Mouse (Mus musculus) heart, embryonic 11.5 days (tissue): ENCODE data around the gene Fuz. TPM values are rescaled to one million over a fixed set of nuclear protein-coding genes. Genes with fewer than 3 reads are reported as not detected.

Source experiments
- ATAC-seq: fragments of 200-750 bp; cut with Nextera tagmentation; replicated peaks from 2 replicates; pipeline ENCODE4 v1.8.0; 2017; ENCODE audit warnings: moderate library complexity; ENCODE audit not compliant: insufficient number of reproducible peaks, low FRiP score, low TSS enrichment
- H3K27ac ChIP-seq: fragments of 300-500 bp; sonication (generic); 2 replicates; pipeline ENCODE4 v1.5.1; 2014; ENCODE audit warnings: mild to moderate bottlenecking, low read depth, low read length
- H3K27me3 ChIP-seq: fragments of 300-500 bp; sonication (generic); 2 replicates; pipeline ENCODE4 v1.6.1; 2014; ENCODE audit warnings: mild to moderate bottlenecking, low read length, mixed read lengths; ENCODE audit not compliant: control insufficient read depth, insufficient read depth
- H3K36me3 ChIP-seq: fragments of 300-500 bp; sonication (generic); 2 replicates; pipeline ENCODE4 v1.6.1; 2014; ENCODE audit warnings: mild to moderate bottlenecking, low read length, moderate library complexity, mixed read lengths; ENCODE audit not compliant: control insufficient read depth, insufficient read depth
- H3K4me1 ChIP-seq: fragments of 300-500 bp; sonication (generic); 2 replicates; pipeline ENCODE4 v1.6.1; 2014; ENCODE audit warnings: low read length; ENCODE audit not compliant: control insufficient read depth, insufficient read depth
- H3K4me2 ChIP-seq: fragments of 300-500 bp; sonication (generic); 2 replicates; pipeline ENCODE4 v1.6.1; 2014; ENCODE audit warnings: mild to moderate bottlenecking, moderate library complexity
- H3K4me3 ChIP-seq: fragments of 300-500 bp; sonication (generic); 2 replicates; pipeline ENCODE4 v1.5.1; 2014; ENCODE audit warnings: low read depth, low read length
- H3K9ac ChIP-seq: fragments of 300-500 bp; sonication (generic); 2 replicates; pipeline ENCODE4 v1.6.1; 2014; ENCODE audit warnings: mild to moderate bottlenecking, low read depth, low read length, moderate library complexity
- H3K9me3 ChIP-seq: fragments of 300-500 bp; sonication (generic); replicated peaks from 2 replicates; pipeline ENCODE4 v1.6.1; 2016; ENCODE audit warnings: low read length; ENCODE audit not compliant: control insufficient read depth
- WGBS: fragments of 180-500 bp; shearing (Covaris S2); extraction: QIAGEN DNeasy Blood & Tissue Kit; methylation state at CpG from one replicate; pipeline ENCODE4 v1.1.7; 2014; ENCODE audit not compliant: insufficient replicate concordance; 5-methylcytosine and 5-hydroxymethylcytosine counted together
- polyA plus RNA-seq: library from polyadenylated mRNA; unstranded; fragments of >200 nt; fragmentation: Nextera tagmentation; extraction: Ambion mirVana; gene quantifications from 2 replicates; pipeline ENCODE4 v1.2.1, GENCODE M21; 2014

The Fuz gene
- polyA plus RNA-seq, 1 experiment from 2014 or later, result 12.8 TPM

GRCm38 (mm10) chr7:44918219-44918618 lies 22.3 kb downstream of the Fuz start:
- Histone ChIP-seq H3K4me3 (no peak overlapping the region), H3K4me1 (peaks cover 21% of the 10 kb centered on the region), H3K27ac (no peak overlapping the region), H3K9me3 (no peaks in the 10 kb centered on the region), H3K27me3 (no peaks in the 10 kb centered on the region), H3K36me3 (peaks cover 29% of the 10 kb centered on the region), H3K4me2 (peak overlapping the region; percentile 3; the same call in 1 of the 2 replicates), H3K9ac (no peak overlapping the region; the same call in 1 of the 2 replicates)
- ATAC-seq, result no peak
- WGBS, result 50% methylated on average over 3 of the region's 3 CpGs

GRCm38 (mm10) chr7:44919127-44919526 lies 23.2 kb downstream of the Fuz start:
- H3K4me2 ChIP-seq, result no peak overlapping the region
- no peaks in the 10 kb centered on the region for H3K9me3 ChIP-seq
- no peak for ATAC-seq
- no peak overlapping the region for H3K4me3 ChIP-seq
- H3K27me3 ChIP-seq, result no peaks in the 10 kb centered on the region
- WGBS, result 87% methylated on average over 5 of the region's 5 CpGs
- H3K4me1 ChIP-seq, result peaks cover 21% of the 10 kb centered on the region
- 0 out of 2 replicates have a peak overlapping the region, but pooled peaks have one; percentile 28 for H3K9ac ChIP-seq
- H3K36me3 ChIP-seq, result peaks cover 27% of the 10 kb centered on the region
- no peak overlapping the region for H3K27ac ChIP-seq

GRCm38 (mm10) chr7:44922530-44922929 lies 26.7 kb downstream of the Fuz start:
- Histone ChIP-seq H3K9me3 (no peaks in the 10 kb centered on the region), H3K36me3 (peaks cover 23% of the 10 kb centered on the region), H3K27me3 (no peaks in the 10 kb centered on the region), H3K4me3 (no peak overlapping the region), H3K27ac (no peak overlapping the region), H3K4me1 (peaks cover 18% of the 10 kb centered on the region), H3K4me2 (no peak overlapping the region), H3K9ac (no peak overlapping the region)
- no peak for ATAC-seq

GRCm38 (mm10) chr7:44925468-44925867 lies 29.6 kb downstream of the Fuz start:
- H3K4me2 ChIP-seq, result no peak overlapping the region
- no peak overlapping the region for H3K9ac ChIP-seq
- 74% methylated on average over 3 of the region's 3 CpGs for WGBS
- no peaks in the 10 kb centered on the region for H3K27me3 ChIP-seq
- H3K27ac ChIP-seq, result no peak overlapping the region
- no peak overlapping the region for H3K4me3 ChIP-seq
- H3K4me1 ChIP-seq, result peaks cover 14% of the 10 kb centered on the region
- ATAC-seq, result no peak
- H3K9me3 ChIP-seq, result no peaks in the 10 kb centered on the region
- H3K36me3 ChIP-seq, result peaks cover 23% of the 10 kb centered on the region

- H3K4me1 ChIP-seq, result peaks cover 14% of the 10 kb centered on the region
- H3K36me3 ChIP-seq, result peaks cover 10% of the 10 kb centered on the region
- H3K4me2 ChIP-seq, result peak overlapping the region; percentile 83
- no peaks in the 10 kb centered on the region for H3K9me3 ChIP-seq
- peak overlapping the region; percentile 95 for H3K9ac ChIP-seq
- H3K4me3 ChIP-seq, result peak overlapping the region; percentile 99
- H3K27ac ChIP-seq, result peak overlapping the region; percentile 82; the same call in 1 of the 2 replicates
- ATAC-seq, result no peak
- WGBS, result 0% methylated on average over 1 of the region's 1 CpGs
- H3K27me3 ChIP-seq, result no peaks in the 10 kb centered on the region
Measured at GRCm38 (mm10) chr7:44928570-44928969, 32.7 kb downstream of the Fuz start.

GRCm38 (mm10) chr7:44929204-44930151 lies 33.6 kb downstream of the Fuz start, which contains the start of gene Ap2a1:
TSS of gene Ap2a1 (minus strand) at chr7:44929496.
- Histone ChIP-seq H3K4me1 (peaks cover 14% of the 10 kb centered on the region), H3K9me3 (no peaks in the 10 kb centered on the region), H3K4me3 (peak within 1 kb of the TSS; percentile 99), H3K9ac (peak within 1 kb of the TSS; percentile 95), H3K4me2 (peak within 1 kb of the TSS; percentile 83), H3K27ac (peak within 1 kb of the TSS; percentile 86), H3K36me3 (peaks cover 8% of the 10 kb centered on the region), H3K27me3 (no peaks in the 10 kb centered on the region)
- WGBS, result under 1% methylated on average over 84 of the region's 84 CpGs
- ATAC-seq, result peak; percentile 99

- Histone ChIP-seq H3K9me3 (peaks cover 3% of the 10 kb centered on the region; the same call in 1 of the 2 replicates), H3K4me3 (no peak overlapping the region), H3K9ac (no peak overlapping the region), H3K36me3 (no peaks in the 10 kb centered on the region), H3K4me1 (no peaks in the 10 kb centered on the region), H3K27me3 (no peaks in the 10 kb centered on the region), H3K4me2 (no peak overlapping the region), H3K27ac (no peak overlapping the region)
- ATAC-seq, result no peak
- WGBS, result 80% methylated on average over 4 of the region's 4 CpGs
Measured at GRCm38 (mm10) chr7:44938680-44939079, 42.8 kb downstream of the Fuz start.

GRCm38 (mm10) chr7:44942904-44943303 lies 47.0 kb downstream of the Fuz start, which contains the start of gene Tsks:
TSS of gene Tsks (plus strand) at chr7:44943204.
- no peak for ATAC-seq
- H3K4me2 ChIP-seq, result no peak within 1 kb of the TSS
- WGBS, result 75% methylated on average over 7 of the region's 7 CpGs

More at GRCm38 (mm10) chr7:44942904-44943303, 47.0 kb downstream of the Fuz start, which contains the start of gene Tsks:
- Histone ChIP-seq H3K4me3 (no peak within 1 kb of the TSS), H3K9me3 (no peaks in the 10 kb centered on the region), H3K27ac (no peak within 1 kb of the TSS), H3K4me1 (no peaks in the 10 kb centered on the region), H3K36me3 (no peaks in the 10 kb centered on the region), H3K27me3 (no peaks in the 10 kb centered on the region), H3K9ac (no peak within 1 kb of the TSS)
